Mouse (Mus musculus) CH12.LX (cell line): Measurements from ENCODE around the gene Akap12. TPM values are rescaled to one million over a fixed set of nuclear protein-coding genes. Genes with fewer than 3 reads are reported as not detected.

Experiments
- DNase-seq: peaks from one replicate; pipeline ENCODE4 v3.0.0-alpha.2; 2013; ENCODE audit errors: extremely low read depth
- H3K27ac ChIP-seq: 2 replicates; pipeline ENCODE4 v1.5.1; 2012; ENCODE audit warnings: low read depth, mild to moderate bottlenecking, control low read depth, moderate library complexity; ENCODE audit not compliant: insufficient read depth
- H3K27me3 ChIP-seq: replicated peaks from 2 replicates; pipeline ENCODE3; 2012; ENCODE audit warnings: inconsistent platforms
- H3K36me3 ChIP-seq, 2 experiments: replicated peaks in 1 of 2; 2 replicates each; pipeline versions ENCODE3 to v1.6.1; 2012; ENCODE audit warnings: inconsistent platforms in 1 of 2, low read length in 1 of 2, mild to moderate bottlenecking in 1 of 2, mixed read lengths in 1 of 2, moderate library complexity in 1 of 2; ENCODE audit not compliant: control insufficient read depth in 1 of 2, insufficient read depth in 1 of 2
- H3K4me1 ChIP-seq, 2 experiments: 2 replicates each; pipeline ENCODE4 v1.6.1; 2012; ENCODE audit warnings: inconsistent platforms in 1 of 2, moderate library complexity in 1 of 2; ENCODE audit not compliant: insufficient read depth in 2 of 2, control insufficient read depth in 1 of 2
- H3K4me2 ChIP-seq: 2 replicates; pipeline ENCODE4 v1.6.1; 2012; ENCODE audit warnings: low read depth, mild to moderate bottlenecking, control low read depth; ENCODE audit not compliant: poor library complexity, insufficient read depth, severe bottlenecking
- H3K4me3 ChIP-seq, 3 experiments: fragments of 150-350 bp in 1 of 3; sonication (generic) in 1 of 3; replicated peaks in 1 of 3; 2 replicates each; pipeline versions ENCODE3 to v1.5.1; 2011 to 2012; ENCODE audit warnings: low read depth in 2 of 3, low read length in 2 of 3, mild to moderate bottlenecking in 2 of 3, moderate library complexity in 2 of 3, control low read depth in 1 of 3, improper control_type of control experiment in 1 of 3, inconsistent platforms in 1 of 3, mixed read lengths in 1 of 3; ENCODE audit not compliant: poor library complexity in 1 of 3
- H3K79me2 ChIP-seq: replicated peaks from 2 replicates; pipeline ENCODE4 v1.6.1; 2012; ENCODE audit warnings: mild to moderate bottlenecking, moderate library complexity; ENCODE audit not compliant: control insufficient read depth, poor library complexity, insufficient read depth, severe bottlenecking; ENCODE audit errors: extremely low read depth
- H3K9ac ChIP-seq: 2 replicates; pipeline ENCODE4 v1.6.1; 2012; ENCODE audit warnings: low read depth, mild to moderate bottlenecking, control low read depth, moderate library complexity; ENCODE audit not compliant: insufficient read depth
- H3K9me3 ChIP-seq: replicated peaks from 2 replicates; pipeline ENCODE3; 2012; ENCODE audit warnings: low read length, inconsistent platforms, mixed read lengths
- CHD2 ChIP-seq: IDR thresholded peaks from 2 replicates; pipeline ENCODE4 v1.6.1; 2011; ENCODE audit warnings: low read length, improper control_type of control experiment
- CTCF ChIP-seq, 2 experiments: IDR thresholded peaks in 1 of 2; conservative IDR thresholded peaks in 1 of 2; 2 replicates each; pipeline ENCODE4 v1.5.1; 2011 to 2012; ENCODE audit warnings: low read depth in 2 of 2, low read length in 2 of 2, improper control_type of control experiment in 1 of 2, inconsistent platforms in 1 of 2, mild to moderate bottlenecking in 1 of 2, moderate library complexity in 1 of 2
- ELF1 ChIP-seq: IDR thresholded peaks from 2 replicates; pipeline ENCODE4 v1.6.1; 2014; ENCODE audit warnings: low read depth, mild to moderate bottlenecking, inconsistent platforms, low read length, improper control_type of control experiment
- EP300 ChIP-seq: IDR thresholded peaks from 2 replicates; pipeline ENCODE4 v1.6.1; 2011; ENCODE audit warnings: low read length, improper control_type of control experiment
- ETS1 ChIP-seq: conservative IDR thresholded peaks from 2 replicates; pipeline ENCODE4 v1.6.1; 2012; ENCODE audit warnings: low read depth, mild to moderate bottlenecking, inconsistent platforms, low read length, improper control_type of control experiment, moderate library complexity
- IRF4 ChIP-seq: IDR thresholded peaks from 2 replicates; pipeline ENCODE4 v1.6.1; 2014; ENCODE audit warnings: low read depth, mild to moderate bottlenecking, inconsistent platforms, low read length, improper control_type of control experiment
- JUN ChIP-seq: IDR thresholded peaks from 2 replicates; pipeline ENCODE4 v1.6.1; 2011; ENCODE audit warnings: low read depth, mild to moderate bottlenecking, low read length, improper control_type of control experiment, moderate library complexity; ENCODE audit not compliant: insufficient read depth
- MAX ChIP-seq: IDR thresholded peaks from 2 replicates; pipeline ENCODE4 v1.6.1; 2011; ENCODE audit warnings: low read length, improper control_type of control experiment
- MAZ ChIP-seq: IDR thresholded peaks from 2 replicates; pipeline ENCODE4 v1.6.1; 2012; ENCODE audit warnings: low read depth, mild to moderate bottlenecking, inconsistent platforms, low read length, improper control_type of control experiment, moderate library complexity
- MEF2A ChIP-seq: IDR thresholded peaks from 2 replicates; pipeline ENCODE4 v1.6.1; 2014; ENCODE audit warnings: low read depth, mild to moderate bottlenecking, inconsistent platforms, low read length, improper control_type of control experiment, borderline replicate concordance
- MYC ChIP-seq: IDR thresholded peaks from 2 replicates; pipeline ENCODE4 v1.6.1; 2011; ENCODE audit warnings: low read depth, mild to moderate bottlenecking, improper control_type of control experiment, low read length
- PAX5 ChIP-seq: IDR thresholded peaks from 2 replicates; pipeline ENCODE4 v1.6.1; 2012; ENCODE audit warnings: low read length, inconsistent platforms, mixed read lengths
- POLR2AphosphoS2 ChIP-seq: IDR thresholded peaks from 2 replicates; pipeline ENCODE4 v1.6.1; 2011; ENCODE audit warnings: low read depth, low read length, improper control_type of control experiment
- RCOR1 ChIP-seq: conservative IDR thresholded peaks from 2 replicates; pipeline ENCODE4 v1.6.1; 2012; ENCODE audit warnings: low read depth, mild to moderate bottlenecking, inconsistent platforms, low read length, improper control_type of control experiment
- SMC3 ChIP-seq: IDR thresholded peaks from 2 replicates; pipeline ENCODE4 v1.6.1; 2011; ENCODE audit warnings: low read depth, low read length, improper control_type of control experiment
- TCF12 ChIP-seq: IDR thresholded peaks from 2 replicates; pipeline ENCODE4 v1.6.1; 2014; ENCODE audit warnings: low read depth, mild to moderate bottlenecking, inconsistent platforms, low read length, improper control_type of control experiment
- ZC3H11A ChIP-seq: IDR thresholded peaks from 2 replicates; pipeline ENCODE4 v1.6.1; 2012; ENCODE audit warnings: low read depth, mild to moderate bottlenecking, inconsistent platforms, low read length, improper control_type of control experiment
- ZMIZ1 ChIP-seq: IDR thresholded peaks from 2 replicates; pipeline ENCODE4 v1.6.1; 2012; ENCODE audit warnings: low read depth, mild to moderate bottlenecking, inconsistent platforms, low read length, improper control_type of control experiment
- ZNF384 ChIP-seq: IDR thresholded peaks from 2 replicates; pipeline ENCODE4 v1.6.1; 2012; ENCODE audit warnings: low read depth, low read length, improper control_type of control experiment, inconsistent platforms
- dilution Hi-C: fragments of 300-500 bp; cut with MboI; formaldehyde crosslinking; loops from 2 replicates; pipeline ENCODE4 v1.14.3; 2020; ENCODE audit warnings: low sequenced_read_pairs; ENCODE audit not compliant: extremely low pct_unique_long_range_greater_than_20kb, extremely low pct_ligation_motif_present
- in situ Hi-C: fragments of 300-500 bp; cut with MboI; formaldehyde crosslinking; loops from 3 replicates; pipeline ENCODE4 v1.14.3; 2019; ENCODE audit warnings: low sequenced_read_pairs, low pct_ligation_motif_present, low pct_unique_long_range_greater_than_20kb, mixed read lengths
- polyA plus RNA-seq: library from polyadenylated mRNA; unstranded; fragments of >175 nt; gene quantifications from 2 replicates; pipeline ENCODE4 v1.2.1, GENCODE M21; 2012; ENCODE audit warnings: low read depth; ENCODE audit not compliant: insufficient read length
- total RNA-seq, 2 experiments: library from RNA; depleted of rRNA; stranded (reverse); fragments of 300-350 nt in 1 of 2; fragments of >200 nt in 1 of 2; gene quantifications; 2 replicates each; pipeline ENCODE4 v1.2.3; 2012 to 2014

The Akap12 gene
- total and polyA plus RNA-seq, 3 experiments = 0.51 to 3.1 (median 1.7) TPM

GRCm38 (mm10) chr10:4374734-4375133 is 108.6 kb downstream of the Akap12 start (continued):
- no peak for TF ChIP-seq POLR2AphosphoS2
- TF ChIP-seq SMC3 = no peak
- TF ChIP-seq, all 38 proteins: peak for 0

- Histone ChIP-seq H3K4me2 (no peak overlapping the region), H3K4me1 (peaks cover 0 to 5% of the 10 kb centered on the region in 2 experiments; a peak in 1 of 4 replicates), H3K9me3 (no peaks in the 10 kb centered on the region), H3K4me3 (no peak overlapping the region), H3K9ac (no peak overlapping the region), H3K27ac (no peak overlapping the region), H3K27me3 (no peaks in the 10 kb centered on the region), H3K36me3 (peaks cover 17 to 40% of the 10 kb centered on the region in 2 experiments), H3K79me2 (no peaks in the 10 kb centered on the region)
- in situ Hi-C loops (no loop called here), dilution Hi-C loops (no loop called here)
- TF ChIP-seq MYC (no peak), PAX5 (no peak), IRF4 (no peak), ZMIZ1 (no peak), MAZ (no peak), ELF1 (no peak), TCF12 (no peak), ETS1 (no peak), MAX (no peak), ZNF384 (no peak), CHD2 (no peak), CTCF (conservative IDR thresholded peaks at IDR 0.05 in 1 of 2, IDR thresholded peaks at IDR 0.05 in 1 of 2; ENCODE audit: low read depth in 2 of 2, low read length in 2 of 2) (no peak), SMC3 (no peak), POLR2AphosphoS2 (no peak), ZC3H11A (no peak)
- DNase-seq = no peak
Measured at GRCm38 (mm10) chr10:4375267-4375666, 109.1 kb downstream of the Akap12 start.

GRCm38 (mm10) chr10:4376461-4376860 is 110.3 kb downstream of the Akap12 start:
- Histone ChIP-seq H3K27ac (no peak overlapping the region), H3K9ac (no peak overlapping the region), H3K9me3 (no peaks in the 10 kb centered on the region), H3K79me2 (no peaks in the 10 kb centered on the region), H3K27me3 (no peaks in the 10 kb centered on the region), H3K4me1 (peaks cover 0 to 4% of the 10 kb centered on the region in 2 experiments; a peak in 1 of 4 replicates)
- DNase-seq = no peak
- no peak for TF ChIP-seq POLR2AphosphoS2
- TF ChIP-seq MAX = no peak
- TF ChIP-seq EP300 = no peak
- no peak for TF ChIP-seq MEF2A
- no peak for TF ChIP-seq RCOR1
- no peak for TF ChIP-seq JUN
- TF ChIP-seq, all 38 proteins: peak for 0
- peaks cover 11 to 33% of the 10 kb centered on the region in 2 experiments for H3K36me3 ChIP-seq
- in situ Hi-C loops = no loop called here
- no peak overlapping the region for H3K4me3 ChIP-seq
- no peak overlapping the region for H3K4me2 ChIP-seq
- dilution Hi-C loops = no loop called here
